Mouse (Mus musculus): ENCODE data around the gene Dnase1l3.

DNA sequence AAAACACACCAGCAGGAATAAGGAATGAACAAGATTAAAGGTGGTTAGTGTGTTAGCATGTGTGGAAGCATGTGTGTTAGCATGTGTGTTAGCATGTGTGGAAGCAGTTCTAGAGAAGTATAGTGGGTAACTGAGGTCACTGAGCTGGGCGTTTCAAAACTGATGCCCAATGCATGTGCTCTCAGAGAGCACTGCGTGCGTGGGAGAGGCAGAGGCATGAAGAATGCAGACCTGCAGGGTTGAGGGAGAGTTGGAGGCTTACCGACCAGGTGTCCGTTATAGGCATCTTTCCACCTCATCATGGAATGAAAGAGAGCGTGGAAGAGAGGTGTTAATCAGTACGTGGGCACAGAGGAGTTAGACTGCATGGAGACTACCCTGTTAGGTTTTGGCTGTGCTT, 26.2 kb upstream of the Dnase1l3 start:
- TF ChIP-seq EP300 (IDR thresholded peaks at IDR 0.05; ENCODE audit: insufficient read depth, low read depth, low read length) (no peak), CTCF (IDR thresholded peaks at IDR 0.05; ENCODE audit: low read depth, low read length) (no peak), POLR2A (IDR thresholded peaks at IDR 0.05; ENCODE audit: insufficient read depth, low read length) (no peak)
